ENCODE assay signal across 31 mouse cellular contexts in genomic region chr19:32494611-32495010, GRCm38 (mm10). TPM values are rescaled to one million over a fixed set of nuclear protein-coding genes. Genes with fewer than 3 reads are reported as not detected.
DNase-seq lines count a peak whose midpoint lies in the region; ATAC-seq and TF ChIP-seq lines count a peak whose summit lies in the region.
"Had no signal": no experiment of that assay in that cellular context is flagged by ENCODE, and none has a peak within 500 bp of the region (broad histone marks: within the 10 kb centered on the region; RNA-seq: fewer than 3 reads in every experiment).

No protein-coding gene starts in this region.

- 0 out of 2 replicates have a peak overlapping the region, but pooled peaks have one; percentile 67 for H3K27ac ChIP-seq in layer of hippocampus, adult 2 months
- peak overlapping the region; percentile 36 for H3K27ac ChIP-seq in kidney, adult 2 months (ENCODE audit: insufficient read depth, low read depth, low read length)
- H3K27ac ChIP-seq in kidney, postnatal 0 days, result no peak overlapping the region
- H3K27ac ChIP-seq: embryonic facial prominence, embryonic 13.5 days; forebrain, embryonic 12.5 days; heart, embryonic 13.5 days; hindbrain, embryonic 10.5 days; hindbrain, embryonic 15.5 days; limb, embryonic 10.5 days; limb, embryonic 15.5 days; liver, embryonic 13.5 days; macrophage; midbrain, embryonic 13.5 days; neural tube, embryonic 15.5 days had no signal

- H3K4me3 ChIP-seq in layer of hippocampus, adult 2 months, result no peak overlapping the region
- no peak overlapping the region for H3K4me3 ChIP-seq in kidney, adult 2 months (ENCODE audit: insufficient read depth, low read depth, low read length)
- no peak overlapping the region for H3K4me3 ChIP-seq in kidney, postnatal 0 days (replicated peaks; ENCODE audit: low read depth, low read length)
- H3K4me3 ChIP-seq: embryonic facial prominence, embryonic 13.5 days; forebrain, embryonic 12.5 days; heart, embryonic 13.5 days; hindbrain, embryonic 10.5 days; hindbrain, embryonic 15.5 days; limb, embryonic 10.5 days; limb, embryonic 15.5 days; liver, embryonic 13.5 days; midbrain, embryonic 13.5 days; neural tube, embryonic 15.5 days had no signal

- ATAC-seq in kidney, postnatal 0 days (replicated peaks; ENCODE audit: low FRiP score, low read depth), result peak; percentile 84
- ATAC-seq: CD4-positive, CD25-positive, alpha-beta regulatory T cell, adult 4 months; forebrain, postnatal 0 days; midbrain, embryonic 13.5 days had no signal

- 56% methylated on average over 13 of the region's 13 CpGs for WGBS in kidney, adult 2 months
- WGBS in kidney, postnatal 0 days, result 71% methylated on average over 13 of the region's 13 CpGs

- H3K4me1 ChIP-seq in kidney, adult 2 months (ENCODE audit: control insufficient read depth, insufficient read depth, low read length), result peaks cover 24% of the 10 kb centered on the region; the same call in 1 of the 2 replicates
- H3K4me1 ChIP-seq in kidney, postnatal 0 days (replicated peaks; ENCODE audit: insufficient read depth, low read length), result no peaks in the 10 kb centered on the region
- H3K4me1 ChIP-seq: embryonic facial prominence, embryonic 13.5 days; forebrain, embryonic 12.5 days; heart, embryonic 13.5 days; hindbrain, embryonic 10.5 days; limb, embryonic 10.5 days; limb, embryonic 15.5 days; midbrain, embryonic 13.5 days; neural tube, embryonic 15.5 days had no signal

- no peak overlapping the region for H3K9ac ChIP-seq in kidney, postnatal 0 days (ENCODE audit: low read depth, low read length)
- H3K9ac ChIP-seq: embryonic facial prominence, embryonic 13.5 days; forebrain, embryonic 12.5 days; forebrain, postnatal 0 days; heart, embryonic 13.5 days; hindbrain, embryonic 15.5 days; limb, embryonic 15.5 days; liver, embryonic 13.5 days; midbrain, embryonic 13.5 days; neural tube, embryonic 15.5 days had no signal

- TF ChIP-seq POLR2A in kidney, adult 2 months (IDR thresholded peaks at IDR 0.05; ENCODE audit: low read depth, low read length), result no peak

- no peak overlapping the region for H3K4me2 ChIP-seq in kidney, postnatal 0 days (ENCODE audit: low read length)
- H3K4me2 ChIP-seq: embryonic facial prominence, embryonic 13.5 days; forebrain, embryonic 12.5 days; heart, embryonic 13.5 days; hindbrain, embryonic 15.5 days; limb, embryonic 15.5 days; liver, embryonic 13.5 days; midbrain, embryonic 13.5 days; neural tube, embryonic 15.5 days had no signal

- no peak for DNase-seq in layer of hippocampus, adult 2 months (ENCODE audit: low spot score in 2 of 2)
- no peak for DNase-seq in layer of hippocampus, adult 8-10 months (ENCODE audit: low spot score in 2 of 2)
- peak; percentile 80 for DNase-seq in kidney, adult 2 months
- DNase-seq in kidney, postnatal 0 days (ENCODE audit: low spot score), result peak; percentile 27
- DNase-seq in kidney, postnatal 4 days, result peak; percentile 46 to 69
- DNase-seq in thymus, postnatal 14 days, result no peak
- DNase-seq in thymus, postnatal 36 days, result no peak
- no peak for DNase-seq in urinary bladder, postnatal 14 days (ENCODE audit: low spot score)
- DNase-seq: adrenal gland, adult 8-10 months; cerebellum, adult 9-11 months; forebrain, postnatal 0 days; heart, postnatal 10 days; layer of hippocampus, adult 9-11 months; liver, embryonic 13.5 days; lung, adult 2 months; lung, postnatal 10 days; retina, postnatal 1 day; right cerebral cortex, postnatal 14 days; thymus, adult 18-20 months; thymus, postnatal 4 days had no signal

- no peaks in the 10 kb centered on the region for H3K27me3 ChIP-seq in kidney, adult 2 months (replicated peaks; ENCODE audit: control insufficient read depth, insufficient read depth, low read length)
- H3K27me3 ChIP-seq in kidney, postnatal 0 days (ENCODE audit: insufficient read depth, low read length), result no peaks in the 10 kb centered on the region
- H3K27me3 ChIP-seq: embryonic facial prominence, embryonic 13.5 days; forebrain, embryonic 12.5 days; heart, embryonic 13.5 days; hindbrain, embryonic 15.5 days; limb, embryonic 15.5 days; liver, embryonic 13.5 days; midbrain, embryonic 13.5 days; neural tube, embryonic 15.5 days had no signal

- no peak for TF ChIP-seq CTCF in layer of hippocampus, adult 2 months (conservative IDR thresholded peaks at IDR 0.05)
- TF ChIP-seq CTCF in kidney, adult 2 months (conservative IDR thresholded peaks at IDR 0.05; ENCODE audit: insufficient read depth, insufficient read length, low read depth, low read length), result no peak
- TF ChIP-seq CTCF in kidney, postnatal 0 days (IDR thresholded peaks at IDR 0.05; ENCODE audit: low read depth), result no peak

- no peaks in the 10 kb centered on the region for H3K9me3 ChIP-seq in kidney, postnatal 0 days (replicated peaks; ENCODE audit: low read length)
- H3K9me3 ChIP-seq: embryonic facial prominence, embryonic 13.5 days; forebrain, embryonic 12.5 days; heart, embryonic 13.5 days; hindbrain, embryonic 10.5 days; hindbrain, embryonic 15.5 days; limb, embryonic 10.5 days; limb, embryonic 15.5 days; liver, embryonic 13.5 days; midbrain, embryonic 13.5 days; neural tube, embryonic 15.5 days had no signal

- no peaks in the 10 kb centered on the region for H3K36me3 ChIP-seq in kidney, adult 2 months (ENCODE audit: control insufficient read depth, insufficient read depth, low read length)
- H3K36me3 ChIP-seq in kidney, postnatal 0 days (ENCODE audit: insufficient read depth, low read length), result 0 out of 2 replicates have a peak, but pooled peaks cover 8% of the 10 kb centered on the region

RNA-seq across cellular contexts. Expression of gene Minpp1, which starts 9.0 kb away (rescaled TPM):
- 10 to 100 TPM; 58.2 to 64.3 TPM for total RNA-seq in layer of hippocampus, adult 2 months (2021)
- total RNA-seq in layer of hippocampus, adult 8-10 months (2022), result 10 to 100 TPM; 54.8 to 58.1 (median 55.9) TPM
- 38.2 and 60.2 TPM in 2 replicates for polyA plus RNA-seq in kidney, adult 2 months (2012; rRNA removed)
- polyA plus RNA-seq in kidney, postnatal 0 days (2015; fragmentation: Nextera tagmentation; extraction: Ambion mirVana), result 71.8 and 73.2 TPM in 2 replicates

RNA-seq across cellular contexts. Expression of gene Rpl9-ps6, which starts 28.2 kb away (rescaled TPM):
- 10 to 100 TPM; 30.6 to 35.4 TPM for total RNA-seq in layer of hippocampus, adult 2 months (2021)
- 10 to 100 TPM; 27.2 to 45.2 (median 37.3) TPM for total RNA-seq in layer of hippocampus, adult 8-10 months (2022)
- 8.3 and 9.4 TPM in 2 replicates for polyA plus RNA-seq in kidney, adult 2 months (2012; rRNA removed)
- 145 and 154 TPM in 2 replicates for polyA plus RNA-seq in kidney, postnatal 0 days (2015; fragmentation: Nextera tagmentation; extraction: Ambion mirVana)

Comparison
In these comparisons a context has a peak if more than half of its experiments do, and no peak if none do; other contexts are left out.
1. DNase-seq: peak in kidney, adult 2 months (single experiment), kidney, postnatal 0 days (single experiment) and kidney, postnatal 4 days (2 of 2); none in layer of hippocampus, adult 2 months (0 of 2), layer of hippocampus, adult 8-10 months (0 of 2), thymus, postnatal 14 days (single experiment), thymus, postnatal 36 days (0 of 2) and urinary bladder, postnatal 14 days (single experiment).